Mouse (Mus musculus) left cerebral cortex, adult 2 months (tissue): ENCODE results near the gene Maml2. TPM values are rescaled to one million over a fixed set of nuclear protein-coding genes. Genes with fewer than 3 reads are reported as not detected.

Source experiments
- DNase-seq, 2 experiments: peaks; one replicate each; pipeline ENCODE4 v3.0.0; 2021 to 2022; ENCODE audit warnings: low spot score in 2 of 2, mixed read lengths in 1 of 2; ENCODE audit errors: extremely low spot score in 1 of 2
- H3K27ac ChIP-seq: fragments of 200-600 bp; 2 replicates; pipeline ENCODE4 v1.8.1; 2022
- H3K4me3 ChIP-seq: fragments of 200-600 bp; 2 replicates; pipeline ENCODE4 v1.8.1; 2022
- CTCF ChIP-seq: fragments of 200-600 bp; IDR thresholded peaks from 2 replicates; pipeline ENCODE4 v1.8.1; 2022; ENCODE audit warnings: antibody characterized with exemption, mild to moderate bottlenecking, moderate library complexity
- intact Hi-C: fragments of 180-260 bp; cut with DNase I; formaldehyde crosslinking; loops from one replicate; pipeline ENCODE4 v1.15.1; 2025
- total RNA-seq, 2 experiments: library from RNA; stranded (reverse); gene quantifications; 2 replicates each; pipeline ENCODE4 v1.2.3; 2021

The Maml2 gene
- total RNA-seq, 2 experiments from 2014 or later = 7.1 to 7.2 TPM

DNA sequence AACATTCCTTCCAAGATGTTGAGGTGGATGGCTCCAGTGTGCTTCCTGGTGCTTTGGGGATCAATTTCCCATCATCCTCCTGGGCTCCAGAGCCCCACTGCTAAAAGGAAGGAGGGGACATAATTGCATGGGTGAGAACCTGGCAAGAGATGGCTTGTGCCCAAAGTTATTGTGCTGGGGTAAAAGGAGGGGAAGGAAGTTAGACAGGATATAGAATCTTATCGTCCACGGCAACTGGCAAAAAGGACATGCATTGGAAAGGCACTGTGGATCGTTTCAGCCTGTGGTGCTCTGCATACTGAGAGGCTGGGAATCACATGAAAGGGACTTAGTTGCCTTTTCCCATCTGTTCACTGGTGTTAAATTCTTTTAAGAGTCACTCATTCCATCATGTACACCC, 252.2 kb downstream of the Maml2 start:
- no peak for TF ChIP-seq CTCF
- Histone ChIP-seq H3K4me3 (no peak overlapping the region), H3K27ac (no peak overlapping the region)
- DNase-seq = no peak
- intact Hi-C loops = no loop called here

DNA sequence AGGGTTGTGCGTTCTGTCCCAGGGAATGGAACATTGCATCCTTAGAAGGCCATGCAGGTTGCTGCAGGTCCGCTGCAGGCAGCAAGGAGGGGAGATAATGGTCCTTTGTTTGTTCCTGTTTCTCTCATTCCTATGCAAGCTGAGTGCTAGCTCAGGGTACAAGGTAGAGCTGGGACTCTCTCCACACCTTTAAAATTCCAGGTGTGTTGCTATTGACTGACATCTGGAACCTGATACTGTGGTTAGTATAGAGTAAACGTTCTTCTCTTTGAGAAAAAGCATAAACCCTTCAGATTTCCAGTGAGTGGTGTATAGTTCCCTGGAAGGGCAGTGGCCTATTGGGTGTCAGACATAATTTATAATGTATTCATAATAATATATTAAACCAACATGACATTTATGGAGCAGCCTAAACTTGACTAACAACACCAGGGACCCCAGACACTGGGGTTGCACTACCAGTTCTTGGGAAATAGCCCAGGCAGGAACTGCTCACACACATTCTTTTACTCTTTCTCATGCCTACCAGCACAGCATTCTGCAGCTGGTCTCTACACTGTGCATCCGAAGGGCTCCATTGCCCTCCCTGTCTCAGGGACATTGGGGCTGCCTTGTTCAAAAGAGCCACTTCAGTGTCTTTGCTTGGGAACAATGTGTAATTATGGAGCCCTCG, 254.8 kb downstream of the Maml2 start:
- no peak overlapping the region for H3K27ac ChIP-seq
- no peak for DNase-seq
- no peak for TF ChIP-seq CTCF
- intact Hi-C loops = no loop called here
- no peak overlapping the region for H3K4me3 ChIP-seq

DNA sequence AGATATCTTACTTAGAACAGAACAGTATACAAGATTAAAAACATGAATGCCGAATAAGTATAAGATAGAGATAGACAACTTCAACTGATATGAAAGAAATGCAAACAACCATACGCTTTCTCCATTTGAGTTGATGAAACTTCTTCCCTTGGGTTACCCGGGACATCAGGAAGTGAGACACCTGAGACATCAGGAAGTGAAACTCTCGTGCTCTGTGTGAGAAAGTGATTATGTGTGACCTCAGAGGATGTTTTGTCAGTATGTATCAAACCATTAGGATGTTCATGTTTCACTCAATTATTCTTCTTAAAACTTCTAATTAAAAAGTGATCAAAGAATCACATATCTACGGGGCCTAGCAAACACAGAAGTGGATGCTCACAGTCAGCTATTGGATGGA, 257.0 kb downstream of the Maml2 start:
- Histone ChIP-seq H3K4me3 (no peak overlapping the region), H3K27ac (no peak overlapping the region)
- DNase-seq = no peak
- TF ChIP-seq CTCF = no peak
- intact Hi-C loops = no loop called here

DNA sequence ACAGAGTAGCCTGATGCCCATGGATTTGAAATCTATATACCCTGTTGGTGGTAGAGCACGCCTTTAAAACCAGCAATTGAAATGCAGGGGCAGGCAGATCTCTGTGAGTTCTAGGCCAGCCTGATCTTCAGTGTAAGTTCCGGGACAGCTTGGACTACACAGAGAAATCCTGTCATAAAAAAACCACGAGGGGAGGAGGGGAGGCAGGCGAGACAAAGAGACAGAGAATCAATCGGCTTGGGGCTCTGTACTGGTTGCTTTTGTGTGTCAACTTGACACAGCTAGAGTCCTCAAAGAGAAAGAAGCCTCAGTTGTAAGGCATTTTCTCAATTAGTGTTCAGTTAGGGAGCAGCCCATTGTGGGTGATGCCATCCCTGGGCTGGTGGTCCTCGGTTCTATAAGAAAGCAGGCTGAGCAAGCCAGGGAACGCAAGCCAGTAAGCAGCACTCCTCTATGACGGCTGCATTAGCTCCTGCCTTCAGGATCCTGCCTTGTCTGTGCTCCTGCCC, 258.3 kb downstream of the Maml2 start:
- Histone ChIP-seq H3K27ac (no peak overlapping the region), H3K4me3 (no peak overlapping the region)
- intact Hi-C loops = no loop called here
- DNase-seq = no peak
- no peak for TF ChIP-seq CTCF

GRCm38 (mm10) chr9:13556696-13557095, 258.9 kb downstream of the Maml2 start:
- no peak overlapping the region for H3K27ac ChIP-seq
- no peak for TF ChIP-seq CTCF
- no peak overlapping the region for H3K4me3 ChIP-seq
- no peak for DNase-seq
- intact Hi-C loops = no loop called here

DNA sequence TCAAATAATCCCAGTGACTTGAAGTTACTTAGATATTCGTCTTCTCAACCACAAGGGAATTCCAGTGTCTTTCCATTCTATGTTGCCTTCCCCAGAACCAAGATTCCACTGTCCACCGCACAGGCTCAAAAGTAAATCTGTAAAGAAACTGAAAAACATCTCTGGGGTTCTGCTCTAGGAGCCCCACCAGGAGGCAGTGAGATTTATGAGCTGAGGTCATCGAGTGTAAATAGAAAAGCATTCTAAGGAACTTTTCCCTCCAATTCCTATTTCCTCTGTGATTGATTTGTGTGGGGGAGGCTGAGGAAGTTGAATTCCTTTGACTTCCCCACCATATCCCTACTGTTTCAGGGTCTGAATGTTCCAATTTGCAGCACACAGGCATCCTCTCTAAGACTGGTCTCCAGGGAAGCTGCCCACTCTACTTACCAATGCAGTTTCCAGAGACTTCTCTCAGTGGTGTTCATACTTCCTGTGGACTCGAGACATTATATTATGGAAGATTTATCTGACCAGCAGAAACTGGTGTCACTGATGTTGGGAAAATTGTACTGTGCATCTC, 261.1 kb downstream of the Maml2 start:
- intact Hi-C loops = no loop called here

GRCm38 (mm10) chr9:13560651-13561050, 262.9 kb downstream of the Maml2 start:
- intact Hi-C loops = no loop called here
- no peak for TF ChIP-seq CTCF
- DNase-seq = no peak
- Histone ChIP-seq H3K4me3 (no peak overlapping the region), H3K27ac (no peak overlapping the region)

More for the DNA sequence above, 261.1 kb downstream of the Maml2 start:
- Histone ChIP-seq H3K4me3 (no peak overlapping the region), H3K27ac (no peak overlapping the region)
- no peak for TF ChIP-seq CTCF
- no peak for DNase-seq

- no peak overlapping the region for H3K27ac ChIP-seq
- intact Hi-C loops = no loop called here
- TF ChIP-seq CTCF = no peak
- DNase-seq = no peak
- no peak overlapping the region for H3K4me3 ChIP-seq
Observed at GRCm38 (mm10) chr9:13561335-13561734, 263.6 kb downstream of the Maml2 start.

DNA sequence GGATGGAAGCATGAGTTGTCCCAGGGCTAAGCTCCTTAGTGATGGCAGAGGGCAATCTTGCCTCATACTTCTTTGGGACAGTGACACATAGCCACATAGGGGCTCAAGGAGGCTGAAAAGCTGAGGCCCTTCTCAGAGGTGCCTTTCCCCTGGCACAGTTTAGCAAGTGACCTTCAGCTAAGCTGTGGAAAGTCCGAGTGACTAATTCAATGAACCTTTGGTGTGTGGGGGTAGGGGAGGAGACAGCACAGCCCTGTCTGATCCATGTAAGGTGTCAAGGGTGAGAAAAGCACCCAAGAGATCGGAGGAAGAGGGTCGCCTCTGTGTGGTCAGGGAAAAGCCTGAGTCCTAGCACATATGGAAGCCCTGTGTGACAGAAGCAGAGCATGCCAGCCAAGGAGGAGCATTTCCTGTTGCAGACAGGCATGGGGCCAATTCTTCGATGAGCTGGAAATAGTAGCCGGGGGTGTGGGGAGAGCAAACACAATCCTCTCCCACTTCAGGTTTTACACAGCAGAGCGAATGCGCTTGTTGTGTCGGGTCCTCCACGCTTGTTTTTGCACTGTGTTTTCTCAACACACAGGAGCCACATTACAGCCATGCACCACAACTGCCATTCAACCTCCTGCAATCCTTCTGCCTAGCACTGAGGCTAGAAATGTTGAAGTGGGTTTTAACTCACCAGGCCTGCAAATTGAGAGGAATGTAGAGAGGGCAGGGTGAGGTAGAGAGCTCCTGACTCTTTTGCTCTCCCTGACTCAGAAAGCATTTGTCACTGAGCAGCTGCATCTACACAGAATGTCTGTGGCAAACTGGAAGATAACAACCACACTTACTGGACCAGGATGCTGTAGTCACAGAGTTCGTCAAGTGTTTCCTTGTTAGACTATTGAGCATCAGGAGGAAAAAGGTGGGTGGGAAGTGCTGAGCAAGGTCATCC, 266.0 kb downstream of the Maml2 start:
- H3K4me3 ChIP-seq = no peak overlapping the region
- no peak for TF ChIP-seq CTCF
- intact Hi-C loops = no loop called here
- DNase-seq = peak; percentile 26 to 37
- H3K27ac ChIP-seq = no peak overlapping the region

DNA sequence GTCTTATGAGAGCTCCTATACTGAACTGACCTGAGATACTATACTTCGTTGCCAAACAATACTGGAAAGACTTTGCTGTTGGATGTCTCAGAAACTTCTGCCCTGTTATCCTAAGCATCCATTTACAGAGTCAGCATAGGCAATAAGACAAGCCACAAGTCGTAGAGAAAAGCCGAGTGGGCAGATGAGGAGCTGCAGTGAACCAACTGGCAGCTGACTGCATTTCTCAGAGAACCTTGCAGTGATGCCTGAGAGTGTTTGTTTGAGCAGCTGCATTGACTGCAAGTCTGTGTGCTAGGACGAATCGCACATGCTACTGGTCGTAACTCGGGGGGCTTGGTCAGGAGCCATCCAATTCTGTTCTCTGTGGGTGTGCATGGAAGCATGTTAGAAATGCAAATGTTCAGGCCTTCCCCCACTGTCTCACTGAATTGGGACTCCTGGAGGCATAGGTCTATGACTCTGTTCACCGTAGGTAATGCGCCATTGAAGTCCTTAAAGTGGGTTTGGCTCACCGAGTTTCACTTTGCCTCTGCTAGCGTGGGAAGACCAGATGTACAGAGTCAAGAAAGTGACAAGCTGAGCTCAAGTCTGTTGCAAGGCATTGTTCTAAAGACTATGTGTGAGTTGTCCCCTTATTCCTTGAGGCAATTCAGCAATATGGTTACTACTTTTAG, 267.7 kb downstream of the Maml2 start:
- no peak for DNase-seq
- TF ChIP-seq CTCF = no peak
- intact Hi-C loops = no loop called here
- H3K4me3 ChIP-seq = no peak overlapping the region
- no peak overlapping the region for H3K27ac ChIP-seq

- TF ChIP-seq CTCF = no peak
- Histone ChIP-seq H3K27ac (no peak overlapping the region), H3K4me3 (no peak overlapping the region)
- no peak for DNase-seq
- intact Hi-C loops = no loop called here
Observed at GRCm38 (mm10) chr9:13566154-13566885, 268.6 kb downstream of the Maml2 start.
